Mouse (Mus musculus) C2C12 (cell line): ENCODE measurements around the gene Ifit2. TPM values are rescaled to one million over a fixed set of nuclear protein-coding genes. Genes with fewer than 3 reads are reported as not detected.

Experiments
- H3K27me3 ChIP-seq: one replicate; pipeline ENCODE4 v1.6.1; 2011; ENCODE audit not compliant: control insufficient read depth, insufficient read depth, insufficient read length
- H3K36me3 ChIP-seq: one replicate; pipeline ENCODE4 v1.6.1; 2011; ENCODE audit not compliant: control insufficient read depth, insufficient read depth
- H3K4me3 ChIP-seq: one replicate; pipeline ENCODE4 v1.5.1; 2011; ENCODE audit warnings: mild to moderate bottlenecking, control low read depth; ENCODE audit not compliant: poor library complexity, insufficient read depth, severe bottlenecking
- H3K79me2 ChIP-seq: one replicate; pipeline ENCODE4 v1.6.1; 2011; ENCODE audit not compliant: control insufficient read depth, insufficient read depth
- H3K79me3 ChIP-seq: one replicate; pipeline ENCODE4 v1.6.1; 2011; ENCODE audit warnings: low read depth, control low read depth
- H3ac ChIP-seq: one replicate; pipeline ENCODE3; 2011; ENCODE audit warnings: low read depth; ENCODE audit not compliant: control insufficient read depth, insufficient read length
- CEBPB ChIP-seq: IDR thresholded peaks from one replicate; pipeline ENCODE4 v1.6.1; 2011; ENCODE audit warnings: low read depth, mild to moderate bottlenecking, control low read depth, moderate library complexity
- CTCF ChIP-seq: IDR thresholded peaks from one replicate; pipeline ENCODE4 v1.5.1; 2011; ENCODE audit not compliant: control insufficient read depth, insufficient read depth, insufficient read length
- FOSL1 ChIP-seq: IDR thresholded peaks from one replicate; pipeline ENCODE4 v1.8.0; 2011; ENCODE audit warnings: mild to moderate bottlenecking, low read length; ENCODE audit not compliant: poor library complexity, insufficient read depth, severe bottlenecking
- MAX ChIP-seq: IDR thresholded peaks from one replicate; pipeline ENCODE4 v1.6.1; 2011; ENCODE audit warnings: mild to moderate bottlenecking, control low read depth
- MYOD1 ChIP-seq: IDR thresholded peaks from one replicate; pipeline ENCODE4 v1.6.1; 2011; ENCODE audit warnings: low read depth; ENCODE audit not compliant: control insufficient read depth, insufficient read length
- MYOG ChIP-seq: IDR thresholded peaks from one replicate; pipeline ENCODE4 v1.6.1; 2011; ENCODE audit not compliant: control insufficient read depth, insufficient read length; ENCODE audit errors: extremely low read depth
- USF1 ChIP-seq: IDR thresholded peaks from one replicate; pipeline ENCODE4 v1.6.1; 2011; ENCODE audit warnings: low read depth, mild to moderate bottlenecking, control low read depth, moderate library complexity
- long read RNA-seq, 2 experiments: library from polyadenylated mRNA; unstranded; transcript quantifications; one replicate each; pipeline ENCODE4 v2.0.0; 2019 to 2020
- polyA plus RNA-seq: library from polyadenylated mRNA; unstranded; fragments of >200 nt; fragmentation: generic; extraction: Trizol; gene quantifications from one replicate; pipeline ENCODE4 v1.2.1, GENCODE M21; 2012; ENCODE audit warnings: missing spikeins

Ifit2 gene
- 1.6 TPM for polyA plus RNA-seq
- long read RNA-seq, experiment 1, transcript Ifit2-201 (3 exons, 3,818 nt), result major isoform, 5 of 7 reads
- long read RNA-seq, experiment 1, partial matches to known transcripts, result 0 of 7 reads
- long read RNA-seq, experiment 1, other reads (novel, unspliced or antisense), result 2 of 7 reads
- long read RNA-seq, experiment 2, transcript Ifit2-201 (3 exons, 3,818 nt), result major isoform, 37 of 51 reads
- long read RNA-seq, experiment 2, partial matches to known transcripts, result 1 of 51 reads
- long read RNA-seq, experiment 2, other reads (novel, unspliced or antisense), result 13 of 51 reads

DNA sequence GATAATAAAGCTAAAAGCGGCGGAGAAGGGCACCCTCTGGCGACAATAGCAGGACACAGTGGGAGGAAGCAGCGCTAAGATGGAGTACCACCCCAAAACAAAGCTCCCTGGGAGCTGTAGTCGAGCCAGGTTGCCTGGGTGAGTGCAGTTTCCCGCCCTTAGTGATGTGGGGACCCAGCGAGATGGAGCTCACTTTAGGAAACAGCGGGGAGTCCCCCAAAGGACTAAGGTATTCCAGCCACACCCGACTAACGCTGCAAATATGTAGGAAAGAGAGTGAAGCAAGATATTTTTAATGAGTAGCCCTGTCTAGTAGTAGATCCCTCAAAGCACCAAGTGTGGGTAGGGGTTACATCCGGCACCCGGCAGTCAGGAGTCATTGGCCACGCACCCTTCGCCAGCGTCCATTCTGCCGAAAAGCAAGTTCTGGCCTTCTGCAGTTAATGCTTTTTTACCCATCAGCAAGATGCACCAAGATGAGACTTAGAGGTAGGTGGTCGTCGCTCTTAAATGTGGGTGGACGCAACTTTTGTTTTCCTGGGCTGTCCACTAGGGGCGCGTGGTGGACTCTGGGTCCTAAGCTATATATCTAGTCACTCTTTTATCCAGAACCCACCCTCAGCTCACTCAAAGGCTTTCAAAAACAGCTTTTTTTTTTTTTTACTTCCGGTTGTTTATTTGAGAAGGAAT, at the start of gene Ifit2:
Gene Ifit2 (plus strand): TSS at position 161 of the 690 bp plus-strand sequence.
- H3K79me2 ChIP-seq, result no peaks in the 10 kb centered on the region
- H3K27me3 ChIP-seq, result no peaks in the 10 kb centered on the region
- no peak for TF ChIP-seq MAX
- TF ChIP-seq FOSL1, result no peak
- no peak for TF ChIP-seq CEBPB
- TF ChIP-seq CTCF, result peak; percentile 46
- no peak for TF ChIP-seq MYOD1
- no peaks in the 10 kb centered on the region for H3K36me3 ChIP-seq
- no peaks in the 10 kb centered on the region for H3K79me3 ChIP-seq
- H3ac ChIP-seq, result peak within 1 kb of the TSS; percentile 48
- peak within 1 kb of the TSS; percentile 36 for H3K4me3 ChIP-seq

DNA sequence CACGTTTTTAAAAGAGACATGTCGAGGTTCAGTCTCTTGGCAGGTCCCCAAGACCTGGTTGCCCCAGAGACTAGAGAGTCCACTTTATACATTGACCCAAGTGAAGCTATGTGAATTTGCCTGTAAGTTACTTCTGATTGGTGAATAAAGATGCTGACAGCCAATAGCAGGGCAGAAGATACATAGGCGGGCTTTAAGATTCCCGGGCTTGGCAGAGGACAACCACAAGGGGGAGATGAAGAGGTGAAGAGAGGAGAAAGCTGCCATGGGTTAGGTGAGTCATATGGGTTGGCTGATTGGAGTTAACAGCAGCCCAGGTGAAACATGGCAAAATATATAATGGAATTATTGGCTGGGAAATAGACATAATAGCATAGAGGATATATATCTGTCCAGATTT, 49.7 kb upstream of the Ifit2 start:
- no peaks in the 10 kb centered on the region for H3K79me2 ChIP-seq
- no peaks in the 10 kb centered on the region for H3K27me3 ChIP-seq
- no peak overlapping the region for H3ac ChIP-seq
- H3K79me3 ChIP-seq, result no peaks in the 10 kb centered on the region
- H3K4me3 ChIP-seq, result no peak overlapping the region
- H3K36me3 ChIP-seq, result no peaks in the 10 kb centered on the region
- TF ChIP-seq USF1, result no peak
- peak; percentile 4 for TF ChIP-seq CTCF

DNA sequence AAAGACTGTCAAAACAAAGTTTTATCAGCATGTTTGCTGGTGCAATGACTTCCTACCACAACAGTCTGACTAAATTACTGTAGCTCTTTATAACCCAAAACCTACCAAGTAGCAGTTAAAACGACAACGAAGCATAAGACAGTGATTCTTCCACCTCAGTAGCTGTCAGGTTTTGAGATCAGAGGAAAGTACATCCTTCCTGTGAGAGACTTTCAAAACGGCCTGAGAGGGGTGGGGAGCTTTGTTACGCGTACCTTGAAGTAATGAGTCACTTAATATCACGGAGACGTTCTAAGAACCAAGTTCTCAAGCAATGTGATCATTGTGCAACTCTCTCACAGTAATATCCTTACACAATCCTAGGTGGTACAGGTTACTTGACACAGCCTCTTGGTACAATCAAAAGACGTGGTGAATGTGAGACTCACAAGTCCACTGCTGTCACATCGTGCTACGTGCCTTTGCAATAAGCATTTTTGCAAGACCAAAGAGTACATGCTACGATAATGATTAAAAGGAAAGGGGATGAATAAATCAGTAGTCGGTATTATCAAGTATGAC, 45.3 kb upstream of the Ifit2 start:
- Histone ChIP-seq H3ac (no peak overlapping the region), H3K79me3 (no peaks in the 10 kb centered on the region), H3K79me2 (no peaks in the 10 kb centered on the region), H3K27me3 (no peaks in the 10 kb centered on the region), H3K4me3 (no peak overlapping the region), H3K36me3 (no peaks in the 10 kb centered on the region)
- TF ChIP-seq CTCF (no peak), CEBPB (no peak), FOSL1 (no peak), MAX (no peak), USF1 (no peak), MYOD1 (no peak), MYOG (no peak)

DNA sequence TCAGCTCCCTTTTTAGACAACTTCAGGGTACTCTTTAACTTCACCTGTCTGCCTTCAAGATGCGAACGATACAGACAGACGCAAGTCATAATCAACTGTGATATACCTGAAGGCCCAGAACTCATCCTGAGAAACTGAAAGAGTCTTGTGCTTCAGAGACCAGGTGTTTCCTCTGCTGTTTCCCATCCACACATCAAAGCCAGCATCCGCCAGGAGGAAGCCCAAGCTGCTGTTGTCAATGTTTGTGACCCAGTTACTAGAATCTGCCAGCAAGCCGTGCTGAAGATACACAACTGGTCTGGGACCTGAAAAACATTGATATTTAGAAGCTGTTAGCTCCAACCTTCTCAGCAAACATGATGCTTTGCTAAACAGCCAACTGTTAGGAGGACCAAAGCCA, 39.8 kb upstream of the Ifit2 start:
- no peaks in the 10 kb centered on the region for H3K79me2 ChIP-seq
- no peaks in the 10 kb centered on the region for H3K36me3 ChIP-seq
- H3K27me3 ChIP-seq, result no peaks in the 10 kb centered on the region
- TF ChIP-seq MYOG, result no peak
- no peak for TF ChIP-seq CEBPB
- TF ChIP-seq CTCF, result no peak
- TF ChIP-seq FOSL1, result no peak
- TF ChIP-seq USF1, result no peak
- TF ChIP-seq MAX, result no peak
- TF ChIP-seq MYOD1, result no peak
- H3K79me3 ChIP-seq, result no peaks in the 10 kb centered on the region
- no peak overlapping the region for H3K4me3 ChIP-seq
- no peak overlapping the region for H3ac ChIP-seq

DNA sequence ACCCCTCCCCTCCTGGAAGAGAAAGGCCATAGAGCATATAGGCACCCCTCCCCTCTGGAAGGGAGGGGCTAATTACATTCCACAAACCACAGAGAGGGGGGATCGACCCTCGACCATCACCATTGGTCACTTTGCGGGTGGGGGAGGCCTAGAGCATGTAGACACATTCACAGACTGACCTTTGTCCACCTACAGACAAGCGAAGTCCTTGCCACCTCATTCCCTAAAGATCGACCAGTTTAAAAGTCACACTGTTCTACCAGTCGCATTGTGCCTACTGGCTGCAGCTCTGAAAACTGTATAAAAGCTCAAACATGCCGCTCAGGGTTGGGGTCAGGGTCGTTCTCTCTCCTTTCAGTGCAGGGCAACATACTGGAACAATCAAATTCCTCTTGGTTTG, 39.0 kb upstream of the Ifit2 start:
- Histone ChIP-seq H3K27me3 (no peaks in the 10 kb centered on the region), H3K36me3 (no peaks in the 10 kb centered on the region), H3ac (no peak overlapping the region), H3K79me3 (no peaks in the 10 kb centered on the region), H3K79me2 (no peaks in the 10 kb centered on the region), H3K4me3 (no peak overlapping the region)
- TF ChIP-seq FOSL1, result no peak
- TF ChIP-seq USF1, result no peak
- TF ChIP-seq MYOG, result no peak
- no peak for TF ChIP-seq CEBPB
- no peak for TF ChIP-seq MAX
- TF ChIP-seq MYOD1, result no peak
- TF ChIP-seq CTCF, result no peak

DNA sequence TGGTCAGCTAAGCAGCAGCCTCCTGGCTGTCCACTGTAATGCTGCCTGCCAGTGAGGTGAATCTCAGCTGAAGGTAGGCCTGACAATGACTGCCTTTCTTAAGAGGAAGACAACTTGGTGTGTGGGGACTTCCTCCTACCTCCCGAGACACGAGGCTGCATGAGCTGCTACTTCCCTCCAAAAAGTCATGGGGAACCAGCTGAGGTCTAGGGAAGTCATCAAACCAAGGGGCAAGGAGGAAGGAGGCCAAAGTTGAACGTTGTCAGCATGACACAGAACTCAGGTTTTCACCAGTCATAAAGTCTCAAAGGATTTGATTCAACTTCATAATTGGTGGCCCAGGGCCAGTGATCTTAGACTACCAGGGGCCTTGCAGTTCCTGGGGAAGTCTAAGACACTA, 34.8 kb upstream of the Ifit2 start:
- no peak overlapping the region for H3ac ChIP-seq
- H3K36me3 ChIP-seq, result no peaks in the 10 kb centered on the region
- no peaks in the 10 kb centered on the region for H3K79me3 ChIP-seq
- H3K4me3 ChIP-seq, result no peak overlapping the region
- H3K27me3 ChIP-seq, result no peaks in the 10 kb centered on the region
- TF ChIP-seq USF1, result no peak
- TF ChIP-seq MYOG, result no peak
- TF ChIP-seq FOSL1, result no peak
- no peak for TF ChIP-seq CTCF
- no peak for TF ChIP-seq MAX
- no peak for TF ChIP-seq CEBPB
- no peak for TF ChIP-seq MYOD1
- H3K79me2 ChIP-seq, result no peaks in the 10 kb centered on the region
